Mouse (Mus musculus): Measurements from ENCODE around the gene Nemp2. TPM values are rescaled to one million over a fixed set of nuclear protein-coding genes. Genes with fewer than 3 reads are reported as not detected.
"Not testable (repeated sequence)": the region's sequence is repeated elsewhere in the genome, so short reads cannot be mapped to it uniquely, and the experiment has no call there.

Gene Nemp2
- polyA plus RNA-seq, 1 experiment from 2014 or later: 9.6 TPM

DNA sequence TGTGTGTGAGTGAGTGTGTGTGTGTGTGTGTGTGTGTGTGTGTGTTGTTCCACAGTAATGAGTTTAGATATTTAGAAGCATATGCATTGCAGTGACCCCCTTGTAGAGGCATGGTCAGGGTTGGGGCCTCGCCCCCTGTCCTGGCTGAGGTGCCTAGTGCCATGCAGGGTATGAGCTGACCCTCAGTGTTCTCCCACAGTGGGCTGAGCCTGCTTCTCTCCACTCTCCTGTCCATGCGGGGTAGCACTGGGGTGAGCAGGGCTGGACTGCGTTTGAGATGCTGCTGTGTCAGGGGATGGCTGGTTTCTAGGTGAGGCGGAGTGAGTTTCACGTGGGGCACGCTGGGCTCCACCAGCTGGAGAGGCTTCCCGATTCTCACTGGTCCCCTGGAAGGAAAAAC, 27.7 kb downstream of the Nemp2 start:
- Histone ChIP-seq H3K9ac (no peak overlapping the region), H3K4me1 (no peaks in the 10 kb centered on the region), H3K4me3 (no peak overlapping the region), H3K27ac (no peak overlapping the region), H3K36me3 (ENCODE audit: poor library complexity, severe bottlenecking) (peaks cover 10% of the 10 kb centered on the region), H3K4me2 (no peak overlapping the region), H3K27me3 (no peaks in the 10 kb centered on the region), H3K9me3 (replicated peaks) (no peaks in the 10 kb centered on the region)
- 95% methylated on average over 7 of the region's 7 CpGs for WGBS
- no peak for ATAC-seq

DNA sequence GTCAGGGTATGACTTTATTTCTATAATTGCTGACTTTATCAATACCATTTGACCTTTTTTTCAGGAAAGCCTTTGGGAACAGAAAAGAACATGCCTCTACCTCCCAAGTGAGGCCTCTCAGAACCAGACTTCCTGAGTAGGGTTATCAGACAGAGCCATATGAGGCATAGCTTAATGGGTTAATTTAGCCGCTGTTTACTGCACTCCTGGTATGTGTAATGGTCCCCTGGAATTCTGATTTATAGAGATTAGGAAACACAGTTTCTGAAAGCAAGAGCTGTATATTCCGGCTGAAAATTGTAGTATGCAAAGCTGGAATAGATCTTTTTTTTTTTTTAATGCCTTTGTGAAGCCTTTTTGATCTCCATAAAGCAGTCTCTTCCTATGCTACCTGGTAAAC, 29.8 kb downstream of the Nemp2 start:
- Histone ChIP-seq H3K27me3 (no peaks in the 10 kb centered on the region), H3K36me3 (ENCODE audit: poor library complexity, severe bottlenecking) (peaks cover 10% of the 10 kb centered on the region), H3K4me3 (no peak overlapping the region), H3K4me2 (no peak overlapping the region), H3K9me3 (replicated peaks) (no peaks in the 10 kb centered on the region), H3K27ac (no peak overlapping the region), H3K4me1 (no peaks in the 10 kb centered on the region), H3K9ac (no peak overlapping the region)
- no peak for ATAC-seq
- 93% methylated on average over 2 of the region's 2 CpGs for WGBS

DNA sequence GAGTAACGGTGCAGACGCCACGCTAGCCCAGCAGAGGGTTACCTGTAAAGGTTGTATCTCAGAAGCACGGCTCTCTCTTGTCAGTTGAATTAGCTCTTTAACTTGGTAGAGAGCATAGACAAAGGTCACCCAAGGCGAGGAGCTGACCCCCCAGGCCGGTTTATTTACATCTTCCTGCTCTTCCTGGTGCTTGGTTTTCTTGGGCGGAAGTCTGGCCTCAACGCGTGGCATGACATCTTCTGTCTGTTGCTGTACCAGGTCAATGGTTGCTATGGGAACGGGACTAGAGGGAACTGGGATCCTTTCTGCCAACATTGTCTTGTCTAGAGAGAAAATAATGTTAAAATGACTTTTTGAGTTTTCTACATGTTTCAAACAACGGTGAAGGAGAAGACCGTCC, 30.3 kb downstream of the Nemp2 start:
- Histone ChIP-seq H3K9me3 (replicated peaks) (no peaks in the 10 kb centered on the region), H3K9ac (no peak overlapping the region), H3K4me3 (no peak overlapping the region), H3K27ac (no peak overlapping the region), H3K36me3 (ENCODE audit: poor library complexity, severe bottlenecking) (peaks cover 10% of the 10 kb centered on the region), H3K4me2 (no peak overlapping the region), H3K4me1 (no peaks in the 10 kb centered on the region), H3K27me3 (no peaks in the 10 kb centered on the region)
- no peak for ATAC-seq
- 88% methylated on average over 12 of the region's 12 CpGs for WGBS

DNA sequence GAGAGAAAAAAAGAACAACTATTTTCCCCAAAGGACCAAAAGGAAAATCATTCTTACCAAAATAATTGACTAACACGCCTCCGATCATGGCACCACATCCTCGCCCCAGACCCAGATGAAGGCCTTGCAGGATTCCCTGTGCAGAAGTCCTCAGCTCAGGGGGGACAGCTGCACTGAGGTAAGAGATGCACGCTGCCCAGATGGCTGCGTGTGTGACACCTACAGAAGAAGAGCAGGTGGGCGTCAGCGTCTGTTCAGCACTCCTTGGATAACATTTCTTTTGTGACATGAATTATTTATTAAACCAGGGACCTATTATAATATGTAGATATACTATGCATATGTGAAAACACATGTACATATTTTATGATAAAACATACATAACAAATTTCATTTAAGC, 32.7 kb downstream of the Nemp2 start:
- H3K27me3 ChIP-seq: no peaks in the 10 kb centered on the region
- H3K4me1 ChIP-seq: no peaks in the 10 kb centered on the region
- H3K9ac ChIP-seq: no peak overlapping the region
- H3K4me2 ChIP-seq: no peak overlapping the region
- no peaks in the 10 kb centered on the region for H3K9me3 ChIP-seq (replicated peaks)
- peaks cover 6% of the 10 kb centered on the region for H3K36me3 ChIP-seq (ENCODE audit: poor library complexity, severe bottlenecking)
- H3K27ac ChIP-seq: no peak overlapping the region
- ATAC-seq: peak; percentile 72
- 88% methylated on average over 7 of the region's 7 CpGs for WGBS
- no peak overlapping the region for H3K4me3 ChIP-seq

DNA sequence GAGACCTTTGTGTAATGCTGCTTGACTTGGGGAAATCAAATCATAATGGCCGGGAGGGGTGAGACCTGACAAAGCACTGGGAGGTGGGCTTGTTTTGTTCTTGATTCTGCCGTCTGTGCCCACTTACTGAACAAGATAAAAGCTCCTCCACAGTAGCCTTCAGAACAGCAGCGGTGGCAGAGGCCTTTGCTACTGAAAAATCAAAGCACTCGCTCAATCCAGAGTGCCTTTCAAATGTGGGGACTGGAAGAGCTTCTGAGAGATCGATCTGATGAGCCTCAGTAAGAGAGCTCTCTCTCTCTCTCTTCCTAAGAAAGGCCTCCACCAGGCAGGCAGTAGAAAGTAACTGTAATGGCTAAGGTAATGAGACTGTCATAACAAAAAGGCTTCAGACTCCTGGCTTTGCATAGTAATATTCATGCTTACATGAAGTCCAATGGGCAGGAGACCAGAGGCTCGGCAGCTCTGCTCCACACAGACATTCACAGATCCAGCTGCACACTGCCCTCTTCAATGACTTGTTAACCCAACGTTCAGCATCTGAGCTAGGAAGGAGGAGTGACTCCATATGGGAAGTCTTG, 38.3 kb downstream of the Nemp2 start:
- 23% methylated on average over 7 of the region's 7 CpGs for WGBS
- H3K4me1 ChIP-seq: peaks cover 5% of the 10 kb centered on the region
- H3K9ac ChIP-seq: no peak overlapping the region
- ATAC-seq: peak; percentile 53; the same call in 1 of the 2 replicates
- H3K27me3 ChIP-seq: no peaks in the 10 kb centered on the region
- H3K4me2 ChIP-seq: no peak overlapping the region
- H3K36me3 ChIP-seq (ENCODE audit: poor library complexity, severe bottlenecking): no peaks in the 10 kb centered on the region
- no peak overlapping the region for H3K4me3 ChIP-seq
- H3K9me3 ChIP-seq (replicated peaks): 0 out of 2 replicates have a peak, but pooled peaks cover 6% of the 10 kb centered on the region
- no peak overlapping the region for H3K27ac ChIP-seq

DNA sequence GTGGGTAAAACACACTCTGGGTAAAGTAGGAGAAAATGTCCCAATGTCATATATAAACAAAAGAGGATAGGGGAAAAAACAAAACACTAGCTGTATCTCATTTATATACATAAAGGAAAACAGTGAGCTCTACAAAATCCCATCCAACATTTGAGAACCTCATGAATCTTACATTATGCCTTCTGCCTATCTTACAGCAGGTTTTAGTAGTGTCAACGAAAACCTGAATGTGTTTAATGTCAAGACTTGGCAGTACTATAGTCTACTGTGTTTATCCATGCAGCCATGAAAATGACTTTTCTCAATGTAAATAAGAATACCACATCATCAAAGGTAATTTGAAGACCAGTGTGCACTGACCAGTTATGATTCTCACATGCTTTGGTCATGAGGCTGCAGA, 39.4 kb downstream of the Nemp2 start:
- Histone ChIP-seq H3K27ac (no peak overlapping the region), H3K4me3 (no peak overlapping the region), H3K27me3 (no peaks in the 10 kb centered on the region), H3K9ac (no peak overlapping the region), H3K4me2 (no peak overlapping the region), H3K36me3 (ENCODE audit: poor library complexity, severe bottlenecking) (no peaks in the 10 kb centered on the region), H3K9me3 (replicated peaks) (0 out of 2 replicates have a peak, but pooled peaks cover 6% of the 10 kb centered on the region), H3K4me1 (peaks cover 5% of the 10 kb centered on the region)
- peak; percentile 44; the same call in 1 of the 2 replicates for ATAC-seq
- WGBS: 82% methylated on average over 1 of the region's 1 CpGs

DNA sequence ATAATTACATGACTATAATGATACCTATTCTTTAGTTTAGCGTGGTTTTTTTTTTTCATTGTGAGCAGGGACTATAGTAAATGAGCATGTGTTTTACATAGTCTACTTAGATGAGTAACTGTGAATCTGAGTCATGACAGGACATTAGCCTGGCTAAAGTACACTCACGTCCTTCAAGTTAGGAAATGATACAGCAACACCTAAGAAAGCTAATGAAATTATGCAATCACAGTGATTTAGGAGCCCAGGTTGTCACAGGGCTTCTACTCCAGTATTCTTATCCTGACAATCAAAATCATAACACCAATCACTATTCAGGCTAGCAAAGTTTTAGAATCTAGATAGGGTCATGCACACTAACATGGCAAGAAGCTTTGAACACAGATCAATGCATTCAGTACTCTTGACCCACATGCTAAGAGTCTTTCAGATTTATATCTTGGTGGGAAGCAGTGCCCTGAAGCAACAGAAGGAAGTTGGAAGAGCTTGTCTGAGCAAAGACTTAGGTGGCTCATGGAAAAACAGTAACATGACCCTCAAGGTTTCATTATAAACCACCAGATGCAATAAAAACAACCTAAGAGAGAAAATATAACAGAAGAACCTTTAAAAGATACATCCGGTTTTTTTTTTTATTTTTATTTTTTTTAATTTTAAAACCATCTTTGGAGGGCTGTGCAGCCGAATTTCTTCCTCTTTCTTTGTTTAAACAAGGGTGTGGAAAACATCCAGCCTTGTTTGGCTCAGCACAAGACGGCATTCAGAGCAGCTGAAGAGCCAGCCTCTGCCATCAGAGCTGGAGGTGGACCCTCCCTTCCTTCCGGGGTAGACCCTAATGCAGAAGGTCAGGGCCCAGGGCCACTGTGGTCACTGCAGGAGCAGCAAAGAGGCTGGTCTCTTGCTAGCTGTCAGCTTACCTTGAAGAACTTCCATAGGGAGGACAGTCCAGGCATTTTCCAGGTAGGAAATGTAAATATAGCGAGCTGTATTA, 45.4 kb downstream of the Nemp2 start:
- H3K4me1 ChIP-seq: 0 out of 2 replicates have a peak, but pooled peaks cover 7% of the 10 kb centered on the region
- 0 out of 2 replicates have a peak, but pooled peaks cover 6% of the 10 kb centered on the region for H3K9me3 ChIP-seq (replicated peaks)
- no peaks in the 10 kb centered on the region for H3K36me3 ChIP-seq (ENCODE audit: poor library complexity, severe bottlenecking)
- no peak overlapping the region for H3K9ac ChIP-seq
- ATAC-seq: no peak
- WGBS: 69% methylated on average over 7 of the region's 7 CpGs
- H3K4me3 ChIP-seq: no peak overlapping the region
- no peak overlapping the region for H3K27ac ChIP-seq
- no peak overlapping the region for H3K4me2 ChIP-seq
- no peaks in the 10 kb centered on the region for H3K27me3 ChIP-seq

DNA sequence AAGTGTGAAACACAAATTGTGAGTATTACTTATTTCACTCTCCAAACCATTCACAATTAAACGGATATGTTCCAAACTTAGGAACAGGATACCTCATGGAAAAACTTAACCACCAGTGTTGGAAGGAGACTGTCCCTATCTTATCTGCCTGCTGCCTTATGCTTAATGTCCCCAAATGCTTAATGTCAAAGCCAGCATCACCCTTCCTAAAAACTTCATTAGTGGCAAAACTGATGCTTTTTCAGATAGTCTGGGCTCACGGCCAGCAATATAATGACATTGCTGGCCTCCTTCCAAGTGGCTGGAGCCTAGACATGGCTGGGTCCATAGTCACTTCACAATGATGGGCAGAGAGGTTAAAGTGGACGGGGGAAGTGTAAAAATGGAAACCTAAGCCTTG, 46.1 kb downstream of the Nemp2 start:
- no peaks in the 10 kb centered on the region for H3K27me3 ChIP-seq

DNA sequence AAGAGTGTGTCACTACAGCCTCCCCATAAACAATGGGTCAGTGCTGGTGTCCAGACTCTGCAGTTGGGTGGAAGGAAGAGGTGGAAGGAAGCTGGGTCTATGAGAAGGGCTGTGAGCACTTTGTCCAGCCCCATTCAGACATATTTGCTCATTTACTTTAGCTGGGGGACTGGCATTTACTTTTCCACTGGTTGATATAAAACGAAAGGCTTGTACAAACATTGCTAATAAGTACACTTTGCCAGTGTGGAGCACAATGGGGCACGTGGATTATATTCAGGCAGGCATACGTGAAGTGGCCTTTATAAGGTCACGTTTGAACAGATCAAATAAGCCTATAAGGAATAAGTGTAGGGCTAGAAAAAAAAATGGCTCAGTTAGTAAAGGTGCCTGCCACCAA, 53.0 kb downstream of the Nemp2 start:
- Histone ChIP-seq H3K4me1 (no peaks in the 10 kb centered on the region), H3K36me3 (ENCODE audit: poor library complexity, severe bottlenecking) (no peaks in the 10 kb centered on the region), H3K4me3 (no peak overlapping the region), H3K9ac (no peak overlapping the region), H3K27ac (no peak overlapping the region), H3K9me3 (replicated peaks) (no peaks in the 10 kb centered on the region), H3K27me3 (no peaks in the 10 kb centered on the region), H3K4me2 (no peak overlapping the region)
- ATAC-seq: no peak
- WGBS: 63% methylated on average over 4 of the region's 4 CpGs

More for the DNA sequence above, 46.1 kb downstream of the Nemp2 start:
- WGBS: 51% methylated on average over 3 of the region's 3 CpGs
- Histone ChIP-seq H3K9ac (no peak overlapping the region), H3K27ac (no peak overlapping the region), H3K36me3 (ENCODE audit: poor library complexity, severe bottlenecking) (no peaks in the 10 kb centered on the region), H3K4me2 (no peak overlapping the region), H3K9me3 (replicated peaks) (0 out of 2 replicates have a peak, but pooled peaks cover 3% of the 10 kb centered on the region), H3K4me1 (0 out of 2 replicates have a peak, but pooled peaks cover 7% of the 10 kb centered on the region), H3K4me3 (no peak overlapping the region)
- ATAC-seq: no peak

DNA sequence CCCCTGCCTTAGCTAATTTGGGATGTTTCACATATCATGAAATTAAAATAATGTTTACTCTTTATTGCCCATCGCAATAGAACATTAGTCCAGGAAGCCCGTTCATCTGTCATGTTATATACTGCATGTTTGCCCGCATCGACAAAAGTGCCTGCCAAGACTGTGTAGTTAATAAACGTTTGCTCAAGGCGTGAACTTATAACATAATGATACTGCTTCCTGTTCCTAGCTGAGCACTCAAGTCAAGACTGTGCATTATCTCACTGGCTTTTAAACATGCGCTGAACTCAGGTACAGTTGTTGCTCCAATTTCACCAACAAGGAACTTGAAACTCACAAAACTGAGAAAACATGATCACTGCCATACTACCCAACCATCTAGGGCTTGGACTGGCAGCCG, 57.1 kb downstream of the Nemp2 start:
- Histone ChIP-seq H3K4me1 (no peaks in the 10 kb centered on the region), H3K27me3 (no peaks in the 10 kb centered on the region), H3K9ac (no peak overlapping the region), H3K4me3 (no peak overlapping the region), H3K36me3 (ENCODE audit: poor library complexity, severe bottlenecking) (no peaks in the 10 kb centered on the region), H3K9me3 (replicated peaks) (no peaks in the 10 kb centered on the region), H3K4me2 (no peak overlapping the region), H3K27ac (no peak overlapping the region)
- WGBS: 92% methylated on average over 8 of the region's 8 CpGs
- ATAC-seq: no peak

DNA sequence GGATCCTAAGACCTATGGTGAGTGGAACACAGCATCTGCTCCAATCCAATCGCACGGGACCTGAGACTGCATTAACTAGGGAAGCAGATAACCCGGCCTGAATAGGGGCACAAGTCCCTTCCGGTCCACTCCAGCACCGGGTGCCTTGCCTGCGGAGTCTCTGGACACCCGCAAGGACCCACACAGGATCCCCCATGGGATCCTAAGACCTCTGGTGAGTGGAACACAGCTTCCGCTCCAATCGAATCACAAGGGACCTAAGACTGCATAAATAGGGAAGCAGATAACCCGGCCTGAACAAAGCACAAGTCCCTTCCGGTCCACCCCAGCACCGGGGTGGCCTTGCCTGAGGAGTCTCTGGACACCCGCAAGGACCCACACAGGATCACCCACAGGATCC, 64.0 kb downstream of the Nemp2 start:
- H3K27me3 ChIP-seq; ATAC-seq; H3K4me1 ChIP-seq; H3K36me3 ChIP-seq (ENCODE audit: poor library complexity, severe bottlenecking); H3K4me2 ChIP-seq; H3K9me3 ChIP-seq (replicated peaks); H3K4me3 ChIP-seq; H3K27ac ChIP-seq; H3K9ac ChIP-seq: not testable (repeated sequence)
- 92% methylated on average over 13 of the region's 13 CpGs for WGBS
